Mouse (Mus musculus): ENCODE results near the gene 1700057G04Rik. TPM values are rescaled to one million over a fixed set of nuclear protein-coding genes. Genes with fewer than 3 reads are reported as not detected.

Gene 1700057G04Rik
- total and polyA plus RNA-seq, 3 experiments = 0.19 TPM; not detected in 2

- no peak overlapping the region for H3K4me3 ChIP-seq (ENCODE audit: control insufficient read depth in 1 of 2, insufficient read depth in 1 of 2, low read depth in 2 of 2, low read length in 2 of 2)
- DNase-seq (ENCODE audit: low read depth, low spot score) = peak; percentile 50
- peaks cover 4 to 6% of the 10 kb centered on the region in 2 experiments for H3K4me1 ChIP-seq (ENCODE audit: control insufficient read depth in 1 of 2, insufficient read depth in 2 of 2, low read length in 2 of 2)
- no peak overlapping the region for H3K9ac ChIP-seq (ENCODE audit: control insufficient read depth, low read depth, low read length, poor library complexity, severe bottlenecking)
- TF ChIP-seq MYC (IDR thresholded peaks at IDR 0.05; ENCODE audit: low read depth, low read length) (no peak; the same call in 1 of the 2 replicates), EP300 (IDR thresholded peaks at IDR 0.05; ENCODE audit: low read depth in 1 of 2, low read length in 2 of 2) (peak in 1 of 2 experiments; percentile 61; a peak in 2 of 4 replicates), ZMIZ1 (IDR thresholded peaks at IDR 0.05; ENCODE audit: low read depth, low read length) (no peak), POLR2AphosphoS2 (IDR thresholded peaks at IDR 0.05; ENCODE audit: low read length) (no peak), ZC3H11A (IDR thresholded peaks at IDR 0.05; ENCODE audit: low read depth, low read length) (no peak), CHD2 (IDR thresholded peaks at IDR 0.05; ENCODE audit: low read length) (no peak), ELF1 (IDR thresholded peaks at IDR 0.05; ENCODE audit: low read depth, low read length) (no peak), ZKSCAN1 (IDR thresholded peaks at IDR 0.05; ENCODE audit: low read depth, low read length) (no peak), USF1 (IDR thresholded peaks at IDR 0.05; ENCODE audit: low read depth, low read length) (no peak), ETS1 (IDR thresholded peaks at IDR 0.05; ENCODE audit: low read depth, low read length) (no peak), HCFC1 (IDR thresholded peaks at IDR 0.05; ENCODE audit: low read depth, low read length) (no peak), CTCF (IDR thresholded peaks at IDR 0.05 in 2 of 3, conservative IDR thresholded peaks at IDR 0.05 in 1 of 3; ENCODE audit: control insufficient read depth in 1 of 3, insufficient read depth in 1 of 3, low read depth in 2 of 3, low read length in 3 of 3, poor library complexity in 1 of 3, severe bottlenecking in 1 of 3) (no peak), GATA1 (IDR thresholded peaks at IDR 0.05; ENCODE audit: low read depth, low read length) (0 out of 2 replicates have a peak, but pooled peaks have one; percentile 6), ZNF384 (IDR thresholded peaks at IDR 0.05; ENCODE audit: low read depth, low read length) (peak; percentile 99), UBTF (IDR thresholded peaks at IDR 0.05; ENCODE audit: borderline replicate concordance, insufficient read depth, low read depth, low read length) (no peak), TAL1 (IDR thresholded peaks at IDR 0.05; ENCODE audit: low read length) (no peak), MAZ (IDR thresholded peaks at IDR 0.05; ENCODE audit: low read depth, low read length) (no peak)
- peaks cover 0 to 23% of the 10 kb centered on the region in 2 experiments; a peak in 2 of 4 replicates for H3K36me3 ChIP-seq (ENCODE audit: control insufficient read depth in 1 of 2, insufficient read depth in 2 of 2, low read length in 2 of 2)
- no peaks in the 10 kb centered on the region for H3K79me2 ChIP-seq (ENCODE audit: control insufficient read depth, insufficient read depth, low read length, poor library complexity)
- H3K27ac ChIP-seq (ENCODE audit: control insufficient read depth, low read depth, low read length) = no peak overlapping the region
- H3K27me3 ChIP-seq (ENCODE audit: control insufficient read depth in 1 of 2, insufficient read depth in 2 of 2, low read length in 2 of 2) = no peaks in the 10 kb centered on the region
- H3K9me3 ChIP-seq (replicated peaks; ENCODE audit: insufficient read depth, low read length) = no peaks in the 10 kb centered on the region
Measured at GRCm38 (mm10) chr9:92282563-92283171, 26.5 kb upstream of the 1700057G04Rik start.

DNA sequence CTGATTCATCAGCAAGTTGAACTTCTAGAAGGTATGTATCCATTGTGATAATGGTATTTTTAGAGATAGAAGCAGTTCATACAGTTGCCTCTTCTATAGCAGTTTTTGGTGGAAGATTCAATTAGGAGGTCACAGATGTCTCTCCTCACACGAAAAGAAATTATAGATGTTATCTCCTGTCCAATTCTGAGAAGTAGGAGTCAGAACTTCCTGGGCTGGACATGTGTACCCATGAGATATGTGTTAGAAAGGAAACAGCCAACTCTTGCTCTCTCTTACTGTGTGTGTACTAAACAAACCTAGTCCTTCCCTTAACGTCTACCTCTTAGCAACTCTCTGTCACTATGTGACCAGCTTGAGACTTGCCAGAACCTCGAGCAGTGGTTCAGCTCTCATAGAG, 19.5 kb upstream of the 1700057G04Rik start:
- Histone ChIP-seq H3K4me1 (ENCODE audit: control insufficient read depth in 1 of 2, insufficient read depth in 2 of 2, low read length in 2 of 2) (peaks cover 27 to 31% of the 10 kb centered on the region in 2 experiments), H3K27me3 (ENCODE audit: control insufficient read depth in 1 of 2, insufficient read depth in 2 of 2, low read length in 2 of 2) (no peaks in the 10 kb centered on the region), H3K4me3 (ENCODE audit: control insufficient read depth in 1 of 2, insufficient read depth in 1 of 2, low read depth in 2 of 2, low read length in 2 of 2) (no peak overlapping the region), H3K79me2 (ENCODE audit: control insufficient read depth, insufficient read depth, low read length, poor library complexity) (no peaks in the 10 kb centered on the region), H3K9ac (ENCODE audit: control insufficient read depth, low read depth, low read length, poor library complexity, severe bottlenecking) (no peak overlapping the region), H3K27ac (ENCODE audit: control insufficient read depth, low read depth, low read length) (peak overlapping the region; percentile 33), H3K36me3 (ENCODE audit: control insufficient read depth in 1 of 2, insufficient read depth in 2 of 2, low read length in 2 of 2) (peaks cover 0 to 33% of the 10 kb centered on the region in 2 experiments; a peak in 2 of 4 replicates), H3K9me3 (replicated peaks; ENCODE audit: insufficient read depth, low read length) (no peaks in the 10 kb centered on the region)
- peak; percentile 85 for DNase-seq (ENCODE audit: low read depth, low spot score)
- TF ChIP-seq POLR2AphosphoS2 (IDR thresholded peaks at IDR 0.05; ENCODE audit: low read length) (no peak), SIN3A (IDR thresholded peaks at IDR 0.05; ENCODE audit: low read length) (peak; percentile 48; the same call in 1 of the 2 replicates), USF1 (IDR thresholded peaks at IDR 0.05; ENCODE audit: low read depth, low read length) (no peak), POLR2AphosphoS5 (IDR thresholded peaks at IDR 0.05; ENCODE audit: borderline replicate concordance, low read depth, low read length) (no peak), ETS1 (IDR thresholded peaks at IDR 0.05; ENCODE audit: low read depth, low read length) (peak; percentile 88), KAT2A (conservative IDR thresholded peaks at IDR 0.05; ENCODE audit: low read depth, low read length) (no peak), MEF2A (IDR thresholded peaks at IDR 0.05; ENCODE audit: extremely low read depth, insufficient replicate concordance, low read depth, low read length, poor library complexity, severe bottlenecking) (no peak), HCFC1 (IDR thresholded peaks at IDR 0.05; ENCODE audit: low read depth, low read length) (no peak), MAX (IDR thresholded peaks at IDR 0.05; ENCODE audit: low read length) (no peak), MXI1 (IDR thresholded peaks at IDR 0.05; ENCODE audit: low read depth, low read length) (no peak), RCOR1 (IDR thresholded peaks at IDR 0.05; ENCODE audit: low read depth, low read length) (peak; percentile 56; the same call in 1 of the 2 replicates), ELF1 (IDR thresholded peaks at IDR 0.05; ENCODE audit: low read depth, low read length) (no peak), MYC (IDR thresholded peaks at IDR 0.05; ENCODE audit: low read depth, low read length) (no peak), SMC3 (IDR thresholded peaks at IDR 0.05; ENCODE audit: low read depth, low read length) (no peak), NRF1 (IDR thresholded peaks at IDR 0.05; ENCODE audit: insufficient read depth, low read depth, low read length, poor library complexity, severe bottlenecking) (no peak), USF2 (IDR thresholded peaks at IDR 0.05; ENCODE audit: borderline replicate concordance in 1 of 2, insufficient read depth in 1 of 2, low read depth in 1 of 2, low read length in 2 of 2) (no peak), ZC3H11A (IDR thresholded peaks at IDR 0.05; ENCODE audit: low read depth, low read length) (no peak), CHD1 (IDR thresholded peaks at IDR 0.05; ENCODE audit: low read depth, low read length) (no peak), NELFE (IDR thresholded peaks at IDR 0.05; ENCODE audit: low read depth, low read length) (no peak), CHD2 (IDR thresholded peaks at IDR 0.05; ENCODE audit: low read length) (no peak)
